Mouse (Mus musculus): ENCODE results near the gene Npas3. TPM values are rescaled to one million over a fixed set of nuclear protein-coding genes. Genes with fewer than 3 reads are reported as not detected.

Gene Npas3
- polyA plus RNA-seq, 1 experiment from 2014 or later: 0.70 TPM

DNA sequence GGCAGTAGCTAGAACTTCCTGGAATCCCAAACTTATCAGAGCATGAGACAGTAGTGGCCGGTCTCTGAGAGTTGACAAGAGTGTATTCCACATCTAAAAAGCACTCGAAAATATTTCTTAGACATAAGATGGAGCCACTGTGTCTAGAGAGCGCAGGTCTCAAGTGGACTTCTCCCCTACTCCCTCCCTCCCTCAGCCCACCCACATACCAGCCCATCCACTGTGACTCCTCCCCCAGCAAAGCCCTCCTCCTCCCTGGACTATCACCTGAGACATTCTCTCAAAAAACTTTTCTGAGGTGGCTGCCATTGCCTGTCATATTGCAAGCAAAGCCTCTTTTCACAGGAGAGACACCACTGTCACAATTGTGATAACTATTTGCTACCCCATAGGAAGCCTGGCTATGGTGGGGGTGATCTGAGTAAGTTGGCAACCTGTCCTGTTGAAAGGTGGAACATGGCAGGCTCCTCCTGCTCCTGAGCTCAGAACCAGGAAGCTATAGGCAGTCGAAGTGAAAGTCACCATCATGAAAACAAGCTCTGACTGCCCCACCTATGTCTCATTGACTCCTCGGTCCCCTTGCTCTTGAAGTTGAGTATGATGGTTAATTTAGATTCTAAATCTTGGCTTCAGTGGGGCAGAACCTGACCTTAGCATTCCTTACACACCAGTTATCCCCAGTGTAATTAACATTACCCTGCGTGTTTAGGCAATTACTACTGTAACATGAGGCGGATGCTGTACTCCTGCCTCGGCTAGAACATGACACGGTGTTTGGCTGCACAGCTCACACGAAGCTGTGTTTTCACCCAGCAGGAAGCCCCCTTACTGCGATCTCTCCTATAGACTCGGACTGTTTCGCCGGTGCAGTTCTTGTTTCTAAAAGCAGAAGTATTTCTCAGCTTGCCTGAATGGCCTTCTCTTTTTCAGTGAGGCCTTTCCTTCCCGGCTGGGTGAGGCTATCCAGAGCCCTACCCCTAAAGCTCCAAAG is 751.5 kb downstream of the Npas3 start:
- WGBS (ENCODE audit: insufficient replicate concordance): 43% methylated on average over 15 of the region's 15 CpGs
- H3K27ac ChIP-seq: no peak overlapping the region

DNA sequence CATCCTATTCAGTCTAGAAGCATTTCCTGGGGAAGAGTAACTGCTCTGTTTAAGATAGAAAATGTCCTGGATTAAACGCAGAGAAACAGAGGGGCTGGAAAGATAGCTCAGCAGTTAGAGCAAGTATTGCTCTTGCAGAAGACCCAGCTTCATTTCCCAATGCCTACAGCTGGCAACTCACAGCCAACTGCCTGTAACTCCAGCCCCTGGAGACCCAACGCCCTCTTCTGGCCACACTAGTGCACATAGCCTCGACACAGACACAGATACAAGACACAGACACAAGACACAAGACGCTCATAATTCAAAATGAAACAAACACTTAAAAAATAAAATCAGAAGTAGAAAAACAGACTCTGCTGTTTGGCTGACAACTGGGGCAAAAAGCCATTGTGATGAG is 754.0 kb downstream of the Npas3 start:
- no peaks in the 10 kb centered on the region for H3K9me3 ChIP-seq (replicated peaks)
- H3K4me1 ChIP-seq: no peaks in the 10 kb centered on the region
- H3K27ac ChIP-seq: no peak overlapping the region
- WGBS (ENCODE audit: insufficient replicate concordance): 45% methylated on average over 4 of the region's 4 CpGs
- no peaks in the 10 kb centered on the region for H3K27me3 ChIP-seq (replicated peaks)
- no peak overlapping the region for H3K9ac ChIP-seq
- H3K4me2 ChIP-seq: no peak overlapping the region
- no peaks in the 10 kb centered on the region for H3K36me3 ChIP-seq
- no peak for ATAC-seq
- no peak overlapping the region for H3K4me3 ChIP-seq

More for the DNA sequence above, 751.5 kb downstream of the Npas3 start:
- no peaks in the 10 kb centered on the region for H3K27me3 ChIP-seq (replicated peaks)
- no peak overlapping the region for H3K4me3 ChIP-seq
- ATAC-seq: no peak
- no peaks in the 10 kb centered on the region for H3K36me3 ChIP-seq
- H3K4me2 ChIP-seq: no peak overlapping the region
- no peak overlapping the region for H3K9ac ChIP-seq
- no peaks in the 10 kb centered on the region for H3K9me3 ChIP-seq (replicated peaks)
- H3K4me1 ChIP-seq: no peaks in the 10 kb centered on the region

- Histone ChIP-seq H3K36me3 (no peaks in the 10 kb centered on the region), H3K27ac (no peak overlapping the region), H3K4me2 (no peak overlapping the region), H3K9ac (no peak overlapping the region), H3K4me3 (no peak overlapping the region), H3K27me3 (replicated peaks) (no peaks in the 10 kb centered on the region), H3K9me3 (replicated peaks) (no peaks in the 10 kb centered on the region), H3K4me1 (no peaks in the 10 kb centered on the region)
- whole genome bisulfite sequencing (ENCODE audit: insufficient replicate concordance): 61% methylated on average over 8 of the region's 8 CpGs
- no peak for ATAC-seq
Observed at GRCm38 (mm10) chr12:54004606-54005005, 756.1 kb downstream of the Npas3 start.

DNA sequence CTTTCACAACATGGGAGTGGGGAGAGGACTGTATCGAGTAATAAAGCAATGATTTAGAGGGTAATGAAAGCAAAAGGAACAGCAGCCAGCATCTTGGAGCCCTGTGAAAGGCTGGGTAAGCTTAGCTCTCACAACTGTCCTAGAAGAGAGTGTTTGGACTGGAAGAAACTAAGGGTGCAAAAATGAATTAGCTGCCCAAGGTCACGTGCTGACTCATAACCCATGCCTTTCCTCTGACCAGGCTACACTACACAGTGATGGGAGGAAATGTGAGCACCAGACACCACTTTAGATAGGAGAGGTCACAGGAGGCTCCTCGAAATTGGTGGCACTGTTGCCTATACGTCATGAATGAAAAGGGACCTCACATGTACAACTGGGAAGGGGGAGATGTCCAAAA is 757.1 kb downstream of the Npas3 start:
- no peaks in the 10 kb centered on the region for H3K9me3 ChIP-seq (replicated peaks)
- no peak overlapping the region for H3K4me2 ChIP-seq
- H3K36me3 ChIP-seq: no peaks in the 10 kb centered on the region
- H3K27me3 ChIP-seq (replicated peaks): no peaks in the 10 kb centered on the region
- H3K4me1 ChIP-seq: no peaks in the 10 kb centered on the region
- 48% methylated on average over 4 of the region's 4 CpGs for WGBS (ENCODE audit: insufficient replicate concordance)
- H3K27ac ChIP-seq: no peak overlapping the region
- no peak overlapping the region for H3K4me3 ChIP-seq
- no peak overlapping the region for H3K9ac ChIP-seq
- no peak for ATAC-seq

GRCm38 (mm10) chr12:54015304-54015703 is 766.8 kb downstream of the Npas3 start:
- Histone ChIP-seq H3K4me2 (no peak overlapping the region), H3K4me1 (no peaks in the 10 kb centered on the region), H3K9me3 (replicated peaks) (no peaks in the 10 kb centered on the region), H3K27ac (no peak overlapping the region), H3K4me3 (no peak overlapping the region), H3K36me3 (no peaks in the 10 kb centered on the region), H3K27me3 (replicated peaks) (no peaks in the 10 kb centered on the region), H3K9ac (no peak overlapping the region)
- ATAC-seq: no peak

DNA sequence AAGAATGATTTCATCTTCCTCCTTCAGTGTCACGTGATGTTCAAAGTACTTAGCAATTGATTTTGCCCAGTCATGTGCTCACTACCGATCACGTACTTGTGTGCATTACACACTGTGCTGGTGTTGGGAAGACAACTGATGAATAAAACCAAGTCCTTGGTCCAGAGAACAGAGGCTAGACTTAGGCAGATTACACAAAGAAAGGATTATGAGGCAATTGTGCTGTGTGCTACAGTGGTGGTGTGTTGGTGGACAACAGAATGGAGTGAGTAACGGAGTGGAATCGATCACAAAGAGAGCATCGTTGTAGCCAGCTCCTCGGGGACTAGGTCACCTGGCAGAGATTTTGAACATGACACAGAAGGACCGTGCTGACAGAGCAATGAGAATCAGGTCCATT is 769.5 kb downstream of the Npas3 start:
- no peak overlapping the region for H3K4me3 ChIP-seq
- no peaks in the 10 kb centered on the region for H3K36me3 ChIP-seq
- 72% methylated on average over 8 of the region's 8 CpGs for WGBS (ENCODE audit: insufficient replicate concordance)
- ATAC-seq: no peak
- no peaks in the 10 kb centered on the region for H3K27me3 ChIP-seq (replicated peaks)
- H3K9me3 ChIP-seq (replicated peaks): no peaks in the 10 kb centered on the region
- H3K9ac ChIP-seq: no peak overlapping the region
- H3K4me2 ChIP-seq: no peak overlapping the region
- no peak overlapping the region for H3K27ac ChIP-seq
- H3K4me1 ChIP-seq: no peaks in the 10 kb centered on the region

GRCm38 (mm10) chr12:54019979-54020378 is 771.5 kb downstream of the Npas3 start:
- Histone ChIP-seq H3K9ac (no peak overlapping the region), H3K4me1 (no peaks in the 10 kb centered on the region), H3K4me2 (no peak overlapping the region), H3K27ac (no peak overlapping the region), H3K36me3 (no peaks in the 10 kb centered on the region), H3K9me3 (replicated peaks) (no peaks in the 10 kb centered on the region), H3K4me3 (no peak overlapping the region), H3K27me3 (replicated peaks) (0 out of 2 replicates have a peak, but pooled peaks cover 3% of the 10 kb centered on the region)
- 80% methylated on average over 8 of the region's 8 CpGs for WGBS (ENCODE audit: insufficient replicate concordance)
- no peak for ATAC-seq

GRCm38 (mm10) chr12:54034666-54035346 is 786.3 kb downstream of the Npas3 start:
- Histone ChIP-seq H3K4me1 (peaks cover 39% of the 10 kb centered on the region), H3K9me3 (replicated peaks) (no peaks in the 10 kb centered on the region), H3K27ac (no peak overlapping the region), H3K4me2 (no peak overlapping the region), H3K27me3 (replicated peaks) (no peaks in the 10 kb centered on the region), H3K9ac (no peak overlapping the region), H3K4me3 (no peak overlapping the region), H3K36me3 (no peaks in the 10 kb centered on the region)
- WGBS (ENCODE audit: insufficient replicate concordance): 39% methylated on average over 8 of the region's 8 CpGs
- no peak for ATAC-seq

GRCm38 (mm10) chr12:54037602-54038001 is 789.1 kb downstream of the Npas3 start:
- Histone ChIP-seq H3K27ac (no peak overlapping the region), H3K27me3 (replicated peaks) (no peaks in the 10 kb centered on the region), H3K36me3 (no peaks in the 10 kb centered on the region), H3K4me3 (no peak overlapping the region), H3K9ac (no peak overlapping the region), H3K4me1 (peaks cover 31% of the 10 kb centered on the region), H3K9me3 (replicated peaks) (no peaks in the 10 kb centered on the region), H3K4me2 (no peak overlapping the region)
- WGBS (ENCODE audit: insufficient replicate concordance): 76% methylated on average over 3 of the region's 3 CpGs
- no peak for ATAC-seq

- no peaks in the 10 kb centered on the region for H3K27me3 ChIP-seq (replicated peaks)
- no peaks in the 10 kb centered on the region for H3K9me3 ChIP-seq (replicated peaks)
- ATAC-seq: no peak
- H3K4me2 ChIP-seq: no peak overlapping the region
- no peaks in the 10 kb centered on the region for H3K36me3 ChIP-seq
- H3K4me3 ChIP-seq: no peak overlapping the region
- H3K27ac ChIP-seq: no peak overlapping the region
- WGBS (ENCODE audit: insufficient replicate concordance): 47% methylated on average over 9 of the region's 9 CpGs
- no peak overlapping the region for H3K9ac ChIP-seq
- no peaks in the 10 kb centered on the region for H3K4me1 ChIP-seq
Observed at GRCm38 (mm10) chr12:54042996-54043544, 794.6 kb downstream of the Npas3 start.

- WGBS (ENCODE audit: insufficient replicate concordance): 66% methylated on average over 15 of the region's 15 CpGs
- no peak for ATAC-seq
- no peaks in the 10 kb centered on the region for H3K36me3 ChIP-seq
- H3K9ac ChIP-seq: no peak overlapping the region
- no peak overlapping the region for H3K4me2 ChIP-seq
- no peak overlapping the region for H3K27ac ChIP-seq
- H3K4me1 ChIP-seq: no peaks in the 10 kb centered on the region
- H3K4me3 ChIP-seq: no peak overlapping the region
- no peaks in the 10 kb centered on the region for H3K9me3 ChIP-seq (replicated peaks)
- H3K27me3 ChIP-seq (replicated peaks): no peaks in the 10 kb centered on the region
Observed at GRCm38 (mm10) chr12:54044606-54045334, 796.3 kb downstream of the Npas3 start.

- WGBS (ENCODE audit: insufficient replicate concordance): 63% methylated on average over 4 of the region's 4 CpGs
Observed at GRCm38 (mm10) chr12:54045360-54045759, 796.9 kb downstream of the Npas3 start.

More at GRCm38 (mm10) chr12:54045360-54045759, 796.9 kb downstream of the Npas3 start:
- no peak overlapping the region for H3K4me2 ChIP-seq
- H3K9ac ChIP-seq: no peak overlapping the region
- no peak overlapping the region for H3K4me3 ChIP-seq
- no peaks in the 10 kb centered on the region for H3K4me1 ChIP-seq
- no peak overlapping the region for H3K27ac ChIP-seq
- no peaks in the 10 kb centered on the region for H3K36me3 ChIP-seq
- no peaks in the 10 kb centered on the region for H3K9me3 ChIP-seq (replicated peaks)
- no peaks in the 10 kb centered on the region for H3K27me3 ChIP-seq (replicated peaks)
- ATAC-seq: no peak

Data from liver, embryonic 12.5 days (tissue).